Mouse (Mus musculus) intestine, postnatal 0 days (tissue): ENCODE measurements around the gene Fyb. TPM values are rescaled to one million over a fixed set of nuclear protein-coding genes. Genes with fewer than 3 reads are reported as not detected.

Source experiments
- ATAC-seq: fragments of 200-750 bp; cut with Nextera tagmentation; 2 replicates; pipeline ENCODE4 v1.8.0; 2017; ENCODE audit warnings: mild to moderate bottlenecking, moderate TSS enrichment, moderate library complexity
- H3K27ac ChIP-seq: fragments of 300-500 bp; sonication (generic); 2 replicates; pipeline ENCODE4 v1.5.1; 2014; ENCODE audit warnings: mild to moderate bottlenecking, low read depth, low read length, moderate library complexity
- H3K27me3 ChIP-seq: fragments of 300-500 bp; sonication (generic); replicated peaks from 2 replicates; pipeline ENCODE4 v1.6.1; 2014; ENCODE audit warnings: low read length, mixed read lengths; ENCODE audit not compliant: control insufficient read depth, insufficient read depth
- H3K36me3 ChIP-seq: fragments of 300-500 bp; sonication (generic); 2 replicates; pipeline ENCODE4 v1.6.1; 2014; ENCODE audit warnings: mild to moderate bottlenecking, moderate library complexity; ENCODE audit not compliant: control insufficient read depth, insufficient read depth
- H3K4me1 ChIP-seq: fragments of 300-500 bp; sonication (generic); replicated peaks from 2 replicates; pipeline ENCODE4 v1.6.1; 2014; ENCODE audit warnings: antibody characterized with exemption, low read length, mixed read lengths; ENCODE audit not compliant: control insufficient read depth, insufficient read depth
- H3K4me2 ChIP-seq: fragments of 300-500 bp; sonication (generic); replicated peaks from 2 replicates; pipeline ENCODE4 v1.6.1; 2014; ENCODE audit warnings: low read depth, mild to moderate bottlenecking, moderate library complexity
- H3K4me3 ChIP-seq: fragments of 300-500 bp; sonication (generic); 2 replicates; pipeline ENCODE4 v1.5.1; 2014; ENCODE audit warnings: low read depth, low read length
- H3K9ac ChIP-seq: fragments of 300-500 bp; sonication (generic); 2 replicates; pipeline ENCODE4 v1.6.1; 2014; ENCODE audit warnings: mild to moderate bottlenecking, low read depth, low read length
- H3K9me3 ChIP-seq: fragments of 300-500 bp; sonication (generic); 2 replicates; pipeline ENCODE4 v1.6.1; 2016; ENCODE audit warnings: mixed run types; ENCODE audit not compliant: control insufficient read depth
- CTCF ChIP-seq: sonication (generic); IDR thresholded peaks from 2 replicates; pipeline ENCODE4 v1.5.1; 2016; ENCODE audit warnings: low read depth, mild to moderate bottlenecking, control low read depth, antibody characterized with exemption, moderate library complexity
- WGBS: fragments of 180-500 bp; shearing (Covaris S2); extraction: QIAGEN DNeasy Blood & Tissue Kit; methylation state at CpG from one replicate; pipeline ENCODE4 v1.1.7; 2014; 5-methylcytosine and 5-hydroxymethylcytosine counted together
- polyA plus RNA-seq: library from polyadenylated mRNA; unstranded; fragments of >200 nt; fragmentation: Nextera tagmentation; extraction: Ambion mirVana; gene quantifications from 2 replicates; pipeline ENCODE4 v1.2.1, GENCODE M21; 2015

Fyb gene
- polyA plus RNA-seq, 1 experiment from 2014 or later: 5.4 TPM

GRCm38 (mm10) chr15:6598626-6599025 lies 76.0 kb downstream of the Fyb start:
- no peak overlapping the region for H3K4me3 ChIP-seq
- no peak overlapping the region for H3K27ac ChIP-seq
- no peaks in the 10 kb centered on the region for H3K27me3 ChIP-seq
- no peak overlapping the region for H3K9ac ChIP-seq
- H3K9me3 ChIP-seq: no peaks in the 10 kb centered on the region
- WGBS: 68% methylated on average over 3 of the region's 3 CpGs
- H3K36me3 ChIP-seq: no peaks in the 10 kb centered on the region
- TF ChIP-seq CTCF: no peak
- H3K4me1 ChIP-seq: no peaks in the 10 kb centered on the region
- no peak for ATAC-seq
- no peak overlapping the region for H3K4me2 ChIP-seq

- Histone ChIP-seq H3K27me3 (no peaks in the 10 kb centered on the region), H3K36me3 (no peaks in the 10 kb centered on the region), H3K4me2 (no peak overlapping the region), H3K27ac (no peak overlapping the region), H3K9me3 (no peaks in the 10 kb centered on the region), H3K4me1 (no peaks in the 10 kb centered on the region), H3K4me3 (no peak overlapping the region), H3K9ac (no peak overlapping the region)
- ATAC-seq: no peak
- no peak for TF ChIP-seq CTCF
- 71% methylated on average over 1 of the region's 1 CpGs for WGBS
Measured at GRCm38 (mm10) chr15:6600314-6600713, 77.7 kb downstream of the Fyb start.

GRCm38 (mm10) chr15:6601330-6601729 lies 78.7 kb downstream of the Fyb start:
- Histone ChIP-seq H3K4me3 (no peak overlapping the region), H3K9me3 (no peaks in the 10 kb centered on the region), H3K27me3 (no peaks in the 10 kb centered on the region), H3K27ac (no peak overlapping the region), H3K9ac (no peak overlapping the region), H3K4me2 (no peak overlapping the region), H3K36me3 (no peaks in the 10 kb centered on the region), H3K4me1 (no peaks in the 10 kb centered on the region)
- ATAC-seq: no peak
- TF ChIP-seq CTCF: no peak
- 70% methylated on average over 6 of the region's 6 CpGs for WGBS

GRCm38 (mm10) chr15:6602003-6602402 lies 79.3 kb downstream of the Fyb start:
- Histone ChIP-seq H3K4me3 (no peak overlapping the region), H3K9ac (no peak overlapping the region), H3K27me3 (no peaks in the 10 kb centered on the region), H3K4me2 (no peak overlapping the region), H3K36me3 (no peaks in the 10 kb centered on the region), H3K27ac (no peak overlapping the region), H3K9me3 (no peaks in the 10 kb centered on the region), H3K4me1 (no peaks in the 10 kb centered on the region)
- WGBS: 88% methylated on average over 4 of the region's 4 CpGs
- ATAC-seq: no peak
- no peak for TF ChIP-seq CTCF

- Histone ChIP-seq H3K27me3 (no peaks in the 10 kb centered on the region), H3K9ac (no peak overlapping the region), H3K4me2 (no peak overlapping the region), H3K27ac (no peak overlapping the region), H3K9me3 (no peaks in the 10 kb centered on the region), H3K4me3 (no peak overlapping the region), H3K4me1 (no peaks in the 10 kb centered on the region), H3K36me3 (no peaks in the 10 kb centered on the region)
- 75% methylated on average over 5 of the region's 5 CpGs for WGBS
- TF ChIP-seq CTCF: no peak
- ATAC-seq: no peak
Measured at GRCm38 (mm10) chr15:6610703-6611102, 88.0 kb downstream of the Fyb start.

GRCm38 (mm10) chr15:6612835-6613234 lies 90.2 kb downstream of the Fyb start:
- no peak overlapping the region for H3K9ac ChIP-seq
- H3K27me3 ChIP-seq: no peaks in the 10 kb centered on the region
- no peaks in the 10 kb centered on the region for H3K36me3 ChIP-seq
- no peak overlapping the region for H3K4me3 ChIP-seq
- no peak overlapping the region for H3K27ac ChIP-seq
- H3K4me2 ChIP-seq: no peak overlapping the region
- no peak for TF ChIP-seq CTCF
- 60% methylated on average over 3 of the region's 3 CpGs for WGBS
- no peak for ATAC-seq
- H3K4me1 ChIP-seq: no peaks in the 10 kb centered on the region
- H3K9me3 ChIP-seq: no peaks in the 10 kb centered on the region
